In genomic region chr5:72817523-72818091, GRCm38 (mm10) we compare ENCODE assay signal across 8 mouse cellular contexts. TPM values are rescaled to one million over a fixed set of nuclear protein-coding genes. Genes with fewer than 3 reads are reported as not detected.
A peak's percentile ranks its signal among the peaks of the same experiment; 100 is the strongest.
DNase-seq lines count a peak whose midpoint lies in the region; ATAC-seq lines count a peak whose summit lies in the region.

No protein-coding gene starts in this region.

- H3K27ac ChIP-seq in lung, embryonic 16.5 days (ENCODE audit: low read length): peak overlapping the region; percentile 27; the same call in 1 of the 2 replicates
- no peak overlapping the region for H3K27ac ChIP-seq in liver, embryonic 12.5 days
- H3K27ac ChIP-seq in neural tube, embryonic 15.5 days (replicated peaks): peak overlapping the region; percentile 63

- H3K9me3 ChIP-seq in lung, embryonic 16.5 days (ENCODE audit: control insufficient read depth, low read length): no peaks in the 10 kb centered on the region
- H3K9me3 ChIP-seq in liver, embryonic 12.5 days (replicated peaks): no peaks in the 10 kb centered on the region
- no peaks in the 10 kb centered on the region for H3K9me3 ChIP-seq in neural tube, embryonic 15.5 days (replicated peaks)

- peak; percentile 54 for ATAC-seq in lung, embryonic 16.5 days (ENCODE audit: low read depth)
- ATAC-seq in liver, embryonic 12.5 days: 0 out of 2 replicates have a peak, but pooled peaks have one; percentile 44
- peak; percentile 83 for ATAC-seq in neural tube, embryonic 15.5 days (ENCODE audit: low FRiP score)

- H3K9ac ChIP-seq in lung, embryonic 16.5 days (ENCODE audit: low read length): 0 out of 2 replicates have a peak overlapping the region, but pooled peaks have one; percentile 35
- H3K9ac ChIP-seq in liver, embryonic 12.5 days: no peak overlapping the region
- no peak overlapping the region for H3K9ac ChIP-seq in neural tube, embryonic 15.5 days (replicated peaks)

- 34% methylated on average over 10 of the region's 10 CpGs for WGBS in lung, embryonic 16.5 days
- WGBS in liver, embryonic 12.5 days (ENCODE audit: insufficient replicate concordance): 10% methylated on average over 10 of the region's 10 CpGs
- WGBS in neural tube, embryonic 15.5 days: 25% methylated on average over 10 of the region's 10 CpGs

- H3K4me3 ChIP-seq in lung, embryonic 16.5 days (ENCODE audit: low read length): no peak overlapping the region
- no peak overlapping the region for H3K4me3 ChIP-seq in liver, embryonic 12.5 days
- H3K4me3 ChIP-seq in neural tube, embryonic 15.5 days (replicated peaks): no peak overlapping the region

- no peaks in the 10 kb centered on the region for H3K27me3 ChIP-seq in lung, embryonic 16.5 days (ENCODE audit: control insufficient read depth, insufficient read depth, low read depth, low read length)
- no peaks in the 10 kb centered on the region for H3K27me3 ChIP-seq in liver, embryonic 12.5 days (replicated peaks)
- no peaks in the 10 kb centered on the region for H3K27me3 ChIP-seq in neural tube, embryonic 15.5 days (replicated peaks)

- peak overlapping the region; percentile 11; the same call in 1 of the 2 replicates for H3K4me2 ChIP-seq in lung, embryonic 16.5 days (ENCODE audit: low read depth, low read length)
- peak overlapping the region; percentile 38 for H3K4me2 ChIP-seq in liver, embryonic 12.5 days
- H3K4me2 ChIP-seq in neural tube, embryonic 15.5 days: peak overlapping the region; percentile 34

- H3K4me1 ChIP-seq in lung, embryonic 16.5 days (replicated peaks; ENCODE audit: control insufficient read depth, insufficient read depth, low read length): peaks cover 5% of the 10 kb centered on the region
- H3K4me1 ChIP-seq in liver, embryonic 12.5 days: peaks cover 33% of the 10 kb centered on the region
- peaks cover 12% of the 10 kb centered on the region; the same call in 1 of the 2 replicates for H3K4me1 ChIP-seq in neural tube, embryonic 15.5 days

- no peaks in the 10 kb centered on the region for H3K36me3 ChIP-seq in lung, embryonic 16.5 days (ENCODE audit: control insufficient read depth, insufficient read depth, low read length)
- H3K36me3 ChIP-seq in liver, embryonic 12.5 days: no peaks in the 10 kb centered on the region
- H3K36me3 ChIP-seq in neural tube, embryonic 15.5 days: no peaks in the 10 kb centered on the region

- DNase-seq in lung, postnatal 4 days: no peak
- DNase-seq in embryo, embryonic 11 days: peak; percentile 56
- DNase-seq in Muller cell, postnatal 12 days (ENCODE audit: inconsistent ontology term): no peak
- DNase-seq in left cerebral cortex, adult 9 months (ENCODE audit: low spot score in 2 of 2): no peak
- no peak for DNase-seq in ovary, postnatal 14 days (ENCODE audit: low spot score)

RNA-seq across cellular contexts. Expression of gene Tec, which starts 50.7 kb away (rescaled TPM):
- 4.0 and 4.1 TPM in 2 replicates for polyA plus RNA-seq in lung, embryonic 16.5 days (2015; fragmentation: Nextera tagmentation; extraction: Ambion mirVana)
- 5.3 and 7.3 TPM in 2 replicates for polyA plus RNA-seq in liver, embryonic 12.5 days (2016; fragmentation: Nextera tagmentation; extraction: Ambion mirVana)
- polyA plus RNA-seq in neural tube, embryonic 15.5 days (2015; fragmentation: Nextera tagmentation; extraction: Ambion mirVana): 8.8 and 11.5 TPM in 2 replicates
